Mouse (Mus musculus) retina, embryonic 14.5 days (tissue): Measurements from ENCODE around the gene Stip1.
"Not testable (repeated sequence)": the region's sequence is repeated elsewhere in the genome, so short reads cannot be mapped to it uniquely, and the experiment has no call there.

Experiments used
- DNase-seq: peaks from one replicate; pipeline ENCODE4 v3.0.0-alpha.2; 2015; ENCODE audit warnings: low spot score

Stip1 gene

DNA sequence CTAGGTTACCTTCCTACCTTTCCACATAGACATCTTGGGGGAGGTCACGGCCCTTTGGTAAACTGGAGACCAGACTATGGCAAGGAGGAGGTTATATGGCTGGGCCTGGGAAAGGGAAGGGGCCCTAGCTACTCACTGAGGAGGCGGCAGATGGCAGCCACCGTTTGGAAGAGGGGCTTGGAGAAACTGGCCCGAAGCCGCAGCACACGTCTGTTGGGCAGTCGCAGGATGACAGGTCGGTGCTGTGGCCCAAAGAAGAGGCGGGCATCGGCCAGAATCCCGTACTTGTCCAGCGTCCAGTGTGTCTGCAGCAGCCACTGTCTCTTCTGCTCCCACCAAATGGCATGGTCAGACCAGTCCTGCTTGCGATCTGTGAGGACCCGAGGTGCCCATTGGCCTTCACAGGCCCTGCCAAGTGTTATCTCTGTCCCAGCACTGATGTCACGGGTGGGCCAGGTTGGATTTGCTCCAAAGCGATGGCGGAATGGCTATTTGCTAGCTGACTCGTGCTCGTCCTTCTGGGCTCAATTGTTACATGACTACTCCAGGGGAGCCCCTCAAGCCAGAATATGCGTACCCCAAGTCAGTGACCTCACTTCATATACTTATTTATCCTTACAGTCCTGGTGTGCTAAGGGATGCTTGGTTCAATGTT, 25.2 kb downstream of the Stip1 start:
- DNase-seq: no peak

DNA sequence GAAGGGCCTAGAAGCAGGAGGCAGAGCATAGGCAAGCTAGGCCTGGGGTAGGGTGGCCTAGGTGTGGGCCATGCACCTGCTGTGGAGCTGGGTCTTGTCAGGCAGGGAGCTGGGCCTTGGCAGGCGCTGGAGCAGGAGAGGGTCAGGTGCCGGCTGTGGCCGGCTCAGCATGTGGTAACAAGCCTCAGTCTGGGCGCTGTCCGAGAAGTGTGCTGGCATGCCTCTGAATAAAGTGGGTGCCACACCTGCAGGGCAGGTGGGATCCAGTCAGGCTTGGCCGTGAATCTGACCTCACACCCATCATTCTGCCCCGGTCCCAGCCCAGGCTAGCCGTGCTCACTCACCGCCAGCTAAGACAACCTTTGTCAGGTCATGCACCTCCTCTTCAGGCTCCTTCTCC, 25.8 kb downstream of the Stip1 start:
- no peak for DNase-seq

DNA sequence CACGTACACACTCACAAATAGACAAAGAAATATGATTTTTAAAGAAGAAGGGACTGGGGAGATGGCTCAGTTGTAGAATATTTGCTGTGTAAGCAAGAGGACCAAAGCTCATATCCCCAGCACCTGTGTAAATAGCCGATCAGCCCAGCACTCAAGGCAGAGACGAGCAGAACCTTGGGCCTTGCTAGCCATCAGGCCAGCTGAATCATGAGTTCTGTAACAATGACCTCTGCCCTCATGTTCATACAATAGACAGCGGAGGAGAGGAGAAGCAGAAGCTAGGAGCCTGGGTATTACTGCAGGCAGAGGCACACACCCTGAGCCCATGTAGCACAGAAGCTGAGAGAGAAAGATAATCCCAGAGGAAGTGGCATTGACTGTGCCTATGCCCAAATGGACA, 27.3 kb downstream of the Stip1 start:
- DNase-seq: no peak

DNA sequence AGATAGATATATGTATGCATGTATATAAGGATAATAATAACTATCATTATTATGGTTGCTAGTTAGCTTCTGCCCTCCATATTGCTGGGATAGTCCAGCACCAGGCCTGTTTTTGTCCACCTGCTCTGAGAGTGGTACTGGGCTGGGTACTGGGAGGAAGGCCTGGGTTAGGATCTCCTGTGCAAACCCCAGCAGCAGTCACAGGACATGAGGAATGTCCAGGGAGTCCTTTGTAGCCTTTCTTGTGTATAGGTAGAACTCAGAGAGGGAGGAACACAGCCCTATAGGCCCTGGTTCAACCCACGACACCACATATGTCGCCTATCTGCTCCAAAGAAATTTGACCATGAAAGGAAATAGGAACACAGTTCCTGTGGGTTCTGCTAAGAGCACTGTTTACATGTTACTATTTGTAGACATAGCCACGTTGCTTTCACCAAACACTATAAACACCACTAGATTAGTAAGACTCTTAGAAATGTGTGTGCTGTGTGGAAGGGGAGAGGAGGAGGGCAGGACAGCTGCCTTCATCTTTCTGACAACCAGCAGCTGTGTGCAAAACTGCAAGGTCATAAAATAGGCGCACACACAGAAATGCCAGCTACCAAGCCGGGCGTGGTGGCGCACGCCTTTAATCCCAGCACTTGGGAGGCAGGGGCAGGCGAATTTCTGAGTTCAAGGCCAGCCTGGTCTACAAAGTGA, 32.7 kb downstream of the Stip1 start:
- no peak for DNase-seq

DNA sequence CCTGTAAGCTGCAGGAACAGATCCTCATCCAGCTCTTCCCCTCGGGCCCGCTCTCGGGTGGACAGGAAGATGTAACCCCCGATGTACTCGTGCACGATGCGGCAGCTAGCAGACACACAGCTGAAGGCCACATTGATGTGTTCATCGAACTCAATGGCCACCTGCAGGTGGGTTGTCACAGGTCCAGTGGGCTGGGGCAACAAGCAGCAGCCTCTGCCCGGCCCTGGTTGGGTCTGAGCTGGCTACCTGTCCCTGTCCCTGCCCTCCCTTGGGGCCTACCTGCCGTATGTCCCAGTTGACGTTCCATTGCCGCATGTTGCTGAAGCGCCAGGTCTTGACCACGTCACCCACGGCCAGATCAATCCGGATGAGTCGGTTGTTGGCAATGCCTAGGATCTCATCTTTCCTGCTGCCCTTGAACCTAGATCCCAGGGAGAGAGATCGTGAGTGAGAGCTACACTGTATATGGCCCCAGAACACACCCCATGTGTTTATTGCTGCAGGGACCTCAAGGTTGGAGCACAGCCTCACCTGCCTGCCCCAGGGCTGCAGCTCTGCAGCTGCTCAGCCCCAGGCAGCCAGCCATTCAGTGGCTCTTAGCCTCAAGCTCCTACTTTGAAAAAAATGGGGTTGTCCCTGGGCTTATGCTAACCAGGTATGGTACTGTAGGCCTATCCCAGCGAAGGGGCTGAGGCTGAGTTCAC, 40.3 kb downstream of the Stip1 start:
- DNase-seq: no peak

DNA sequence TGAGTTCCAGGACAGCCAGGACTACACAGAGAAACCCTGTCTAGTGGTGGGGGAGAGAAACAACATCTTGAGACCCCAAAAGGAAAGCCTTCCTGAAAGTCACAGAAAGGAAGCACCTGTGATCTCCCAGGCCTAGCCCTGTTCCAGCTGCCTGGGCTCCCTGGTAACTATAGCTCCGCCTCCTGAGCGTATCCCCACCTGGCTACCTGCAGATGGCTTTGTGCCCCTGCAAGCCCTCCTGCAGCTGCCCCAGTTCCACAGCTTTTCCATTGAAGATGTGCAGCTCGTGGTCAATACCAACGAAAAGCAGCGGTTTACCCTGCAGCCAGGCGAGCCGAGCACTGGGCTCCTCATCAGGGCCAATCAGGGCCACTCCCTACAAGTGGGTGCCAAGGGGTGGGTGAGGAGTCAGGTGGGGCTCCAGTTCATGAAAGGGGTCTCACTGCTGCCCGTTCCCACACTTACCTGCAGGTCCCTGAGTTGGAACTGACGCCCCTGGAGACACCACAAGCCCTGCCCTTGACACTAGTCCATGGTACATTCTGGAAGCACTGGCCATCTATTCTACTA, 42.0 kb downstream of the Stip1 start:
- no peak for DNase-seq

DNA sequence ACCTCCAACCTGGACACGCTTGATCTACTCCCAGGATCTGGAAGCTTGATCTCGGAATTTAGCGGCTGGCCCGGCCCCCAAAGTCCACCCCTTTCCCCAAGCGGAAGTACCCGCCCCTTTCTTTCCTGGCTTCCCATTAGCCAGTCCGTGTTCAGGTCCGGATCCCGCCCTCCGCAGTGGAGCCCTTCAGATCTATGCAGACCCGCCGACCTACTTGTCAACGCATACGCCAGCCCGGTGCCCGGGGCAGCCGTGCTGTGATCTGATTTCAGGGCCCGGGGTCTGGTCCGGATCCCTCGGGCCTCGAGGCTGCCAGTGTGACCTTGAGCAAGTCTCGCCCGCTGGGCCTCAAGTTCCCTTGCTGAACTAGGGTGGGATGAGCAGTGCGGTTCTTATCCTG, 43.8 kb downstream of the Stip1 start, which contains the start of the genes Nudt22 and Trpt1:
Gene Nudt22 (minus strand): TSS at position 112 of the 400 bp plus-strand sequence.
Gene Trpt1 (plus strand): TSS at position 126 of the 400 bp plus-strand sequence.
- DNase-seq: peak; percentile 88

DNA sequence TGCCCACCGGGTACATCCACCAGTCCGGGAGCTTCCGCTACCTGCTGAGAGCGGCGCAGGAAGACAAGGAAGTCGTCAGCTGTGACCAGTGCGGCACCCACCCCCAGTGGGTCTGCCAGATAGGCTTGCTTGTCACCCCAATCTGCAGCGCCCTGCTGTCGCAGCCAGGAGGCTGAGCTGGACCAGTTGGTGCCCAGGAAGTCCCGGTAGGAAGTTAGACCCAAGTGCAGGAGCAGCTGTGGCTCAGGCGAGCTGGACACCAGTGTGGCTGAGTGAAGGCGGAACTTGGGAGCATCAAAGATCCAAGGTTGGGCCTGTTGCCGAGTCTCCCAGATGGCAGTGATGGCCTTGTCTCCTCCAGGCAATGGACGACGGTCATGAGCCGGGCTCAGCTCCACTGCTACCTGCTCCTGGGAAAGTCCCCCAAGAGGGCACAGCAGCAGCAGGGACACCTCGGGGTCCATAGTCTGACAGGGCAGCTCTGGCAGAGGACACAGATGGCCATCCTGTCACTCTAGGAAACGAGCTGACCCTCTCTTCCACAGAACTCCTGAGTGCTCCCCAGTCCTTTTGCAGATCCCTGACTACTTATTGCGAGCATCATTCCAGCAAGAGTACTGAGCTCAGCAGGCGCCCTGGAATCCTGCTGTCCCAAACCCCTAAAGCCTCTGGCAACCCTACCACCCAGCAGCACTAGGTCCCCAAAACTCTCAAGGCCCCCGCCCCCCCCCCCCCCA, 44.3 kb downstream of the Stip1 start:
- no peak for DNase-seq

DNA sequence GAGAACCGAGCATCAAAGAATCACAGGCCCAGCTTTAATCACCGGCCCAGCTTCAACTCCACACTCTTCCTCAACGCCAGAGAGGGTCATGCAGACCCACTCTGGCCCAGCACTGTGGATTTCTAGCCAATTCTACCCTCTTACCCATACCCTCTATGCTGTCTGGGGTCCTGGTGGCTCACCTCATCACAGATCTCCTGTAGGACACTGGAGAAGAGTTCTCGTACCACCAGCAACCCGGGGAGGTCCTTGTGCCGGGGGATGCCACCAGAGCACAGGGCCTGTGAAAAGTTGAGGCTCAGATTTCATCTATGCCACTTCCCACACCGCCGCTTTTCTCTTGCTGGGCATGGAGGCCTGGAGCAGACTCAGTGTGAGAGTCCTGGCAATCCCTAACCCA, 45.3 kb downstream of the Stip1 start:
- DNase-seq: no peak

DNA sequence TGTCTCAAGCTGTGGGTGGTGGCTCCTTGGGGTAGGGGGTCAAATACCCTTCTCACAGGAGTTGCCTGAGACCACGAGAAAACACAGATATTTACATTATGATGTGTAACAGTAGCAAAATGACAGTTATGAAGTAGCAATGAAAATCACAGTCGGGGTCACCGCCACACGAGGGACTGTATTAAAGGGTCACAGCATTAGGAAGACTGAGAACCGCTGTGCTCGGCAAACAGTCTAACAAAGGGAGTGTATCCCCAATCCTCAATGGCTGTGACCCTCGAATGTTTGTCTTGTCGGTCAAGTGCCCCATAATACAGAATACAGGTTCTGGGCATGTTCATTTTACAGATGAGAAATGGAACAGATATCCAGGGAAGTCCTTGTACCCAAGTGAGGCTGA, 45.8 kb downstream of the Stip1 start:
- no peak for DNase-seq

DNA sequence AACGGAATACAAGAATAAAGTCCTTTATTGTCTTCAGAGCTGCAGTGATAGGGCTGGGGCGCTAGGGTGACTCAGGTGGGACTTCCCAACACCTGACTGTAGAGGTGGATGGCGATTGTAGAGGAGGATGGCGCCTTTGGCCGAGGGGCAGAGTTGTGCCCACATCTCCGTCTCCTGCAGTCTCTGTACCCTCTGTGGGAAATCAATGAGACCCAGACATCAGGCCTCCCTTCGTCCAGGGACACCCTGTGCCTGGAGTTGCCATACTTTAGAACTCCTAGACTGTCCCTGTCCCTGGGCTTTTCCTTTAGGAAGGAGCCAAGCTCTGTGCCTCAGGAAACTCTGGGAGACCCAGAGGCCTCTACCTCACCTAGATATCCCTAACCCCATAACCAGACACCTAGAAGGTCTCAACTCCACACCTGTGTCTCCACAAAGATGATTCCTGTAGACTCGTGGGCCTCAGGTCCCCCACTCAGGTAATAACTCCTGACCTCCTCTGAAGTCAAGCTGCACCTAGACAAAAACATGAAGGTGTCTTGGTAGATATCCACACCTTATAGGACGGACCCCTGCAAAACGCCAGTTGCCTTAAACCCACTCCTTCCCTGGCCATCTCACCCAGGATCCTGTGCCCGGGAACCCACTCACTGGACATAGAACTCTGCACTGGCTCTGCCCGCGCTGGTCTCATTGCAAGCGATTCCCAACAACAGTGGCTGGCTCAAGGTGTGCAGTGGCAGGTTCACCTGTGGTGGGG, 46.6 kb downstream of the Stip1 start:
- no peak for DNase-seq

DNA sequence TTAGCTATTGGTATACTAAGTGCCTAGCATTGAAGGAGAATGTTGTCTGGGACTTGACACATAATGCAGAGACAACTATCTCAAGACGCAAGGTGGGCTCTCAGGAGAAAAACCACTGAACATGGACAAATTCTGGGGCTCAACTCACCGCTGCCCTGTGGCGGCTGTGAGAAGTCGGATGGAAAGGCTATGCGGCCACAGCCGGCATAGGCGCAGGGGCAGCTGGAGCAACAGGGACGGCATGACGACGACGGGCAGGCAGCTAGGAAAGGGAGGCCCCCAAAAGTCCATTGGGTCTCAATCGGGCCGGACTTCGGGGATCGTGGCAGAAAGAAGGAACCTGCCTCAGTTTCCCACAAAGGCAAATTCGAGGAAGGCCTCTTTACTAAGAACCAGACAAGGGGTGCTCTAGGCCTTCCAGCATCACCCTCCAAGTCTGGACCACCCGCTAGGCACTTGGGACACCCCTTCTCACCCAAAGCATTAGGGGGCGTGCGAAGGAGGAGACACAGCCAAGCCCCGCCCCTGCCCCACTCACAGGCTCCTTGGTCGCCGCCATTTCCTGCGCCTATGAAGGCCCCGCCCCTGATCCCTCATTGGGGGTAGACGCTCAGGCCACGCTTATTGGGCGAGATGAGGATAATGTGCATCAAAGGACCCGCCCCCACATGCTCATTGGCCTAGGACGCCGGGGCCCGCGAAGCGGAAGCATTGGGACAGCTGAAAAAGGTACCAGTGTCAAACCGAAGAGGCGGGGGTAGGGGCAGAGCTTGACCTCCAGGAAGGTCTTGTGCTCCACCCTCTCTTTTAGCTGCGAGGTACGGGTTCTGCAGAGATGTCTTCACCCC, 47.5 kb downstream of the Stip1 start, which contains the start of gene Dnajc4:
Gene Dnajc4 (minus strand): TSS at position 562 of the 848 bp plus-strand sequence.
- peak; percentile 98 for DNase-seq

DNA sequence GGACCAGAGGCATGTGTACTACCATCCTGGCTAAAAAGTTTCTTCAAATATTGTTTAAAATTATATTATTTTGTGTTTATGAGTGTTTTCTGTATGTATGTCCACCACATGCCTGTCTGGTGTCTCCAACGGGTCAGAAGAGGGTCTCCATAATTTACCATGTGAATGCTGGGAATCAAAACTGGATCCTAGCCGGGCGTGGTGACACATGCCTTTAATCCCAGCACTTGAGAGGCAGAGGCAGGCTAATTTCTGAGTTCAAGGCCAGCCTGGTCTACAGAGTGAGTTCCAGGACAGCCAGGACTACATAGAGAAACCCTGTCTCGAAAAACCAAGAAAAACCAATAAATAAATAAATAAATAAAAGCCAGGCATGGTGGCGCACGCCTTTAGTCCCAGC, 48.6 kb downstream of the Stip1 start:
- not testable (repeated sequence) for DNase-seq

DNA sequence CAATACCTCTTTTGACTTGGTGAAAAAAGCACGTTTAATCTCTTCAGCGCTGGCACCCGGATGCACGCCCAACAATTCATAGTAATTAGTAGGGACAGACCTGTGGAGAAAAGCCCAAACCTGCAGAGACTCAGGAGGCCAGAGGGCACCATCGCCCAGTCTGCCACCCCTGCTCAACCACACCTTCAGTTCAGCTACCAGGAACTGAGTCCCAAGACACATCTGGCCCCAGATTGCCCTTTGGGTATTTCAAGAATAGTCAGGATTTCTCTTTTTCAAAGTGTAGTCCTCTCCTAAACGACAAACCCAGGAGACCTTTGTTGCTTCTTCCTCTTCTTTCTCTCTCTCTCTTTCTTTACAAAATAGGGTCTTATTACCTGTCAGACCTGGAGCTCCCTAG, 49.1 kb downstream of the Stip1 start:
- DNase-seq: no peak

DNA sequence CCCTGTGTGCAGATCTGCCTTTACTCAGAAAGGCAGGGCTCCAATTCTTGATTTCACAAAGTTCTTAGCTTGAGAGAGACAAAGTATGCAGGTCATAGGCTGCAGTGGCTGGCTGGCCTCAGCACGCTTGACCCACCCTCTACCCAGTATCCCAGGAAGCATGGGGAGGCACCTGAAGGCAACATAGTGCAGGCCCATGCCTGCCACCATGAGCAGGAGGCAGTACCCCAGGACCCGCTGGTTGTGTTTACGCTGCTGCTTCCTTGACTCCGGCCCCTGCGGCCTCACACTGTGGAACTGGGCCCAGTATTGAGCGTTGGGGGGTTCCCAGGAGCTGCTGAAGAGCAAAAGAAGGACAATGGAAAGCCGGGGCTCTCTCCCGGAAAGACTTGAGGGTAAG, 50.5 kb downstream of the Stip1 start:
- DNase-seq: no peak

DNA sequence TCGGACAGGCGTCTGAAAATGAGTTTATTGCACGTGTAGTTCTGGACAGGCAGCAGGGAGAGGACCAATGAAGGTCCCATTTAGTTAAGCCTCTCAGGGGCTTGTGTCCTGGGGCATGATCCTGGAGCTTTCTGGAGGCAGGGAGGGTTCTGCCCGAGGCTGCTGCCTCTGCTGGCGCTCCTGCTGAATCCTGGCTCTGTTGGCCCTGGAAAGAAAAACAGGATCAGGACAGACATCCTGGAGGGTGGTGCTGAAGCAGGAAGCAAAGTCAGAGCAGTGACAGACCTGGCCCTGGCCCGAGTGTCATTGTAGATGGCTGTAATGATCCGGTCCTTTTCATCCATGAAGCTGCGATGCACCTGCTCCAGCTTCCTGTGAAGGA, 51.9 kb downstream of the Stip1 start:
- no peak for DNase-seq

DNA sequence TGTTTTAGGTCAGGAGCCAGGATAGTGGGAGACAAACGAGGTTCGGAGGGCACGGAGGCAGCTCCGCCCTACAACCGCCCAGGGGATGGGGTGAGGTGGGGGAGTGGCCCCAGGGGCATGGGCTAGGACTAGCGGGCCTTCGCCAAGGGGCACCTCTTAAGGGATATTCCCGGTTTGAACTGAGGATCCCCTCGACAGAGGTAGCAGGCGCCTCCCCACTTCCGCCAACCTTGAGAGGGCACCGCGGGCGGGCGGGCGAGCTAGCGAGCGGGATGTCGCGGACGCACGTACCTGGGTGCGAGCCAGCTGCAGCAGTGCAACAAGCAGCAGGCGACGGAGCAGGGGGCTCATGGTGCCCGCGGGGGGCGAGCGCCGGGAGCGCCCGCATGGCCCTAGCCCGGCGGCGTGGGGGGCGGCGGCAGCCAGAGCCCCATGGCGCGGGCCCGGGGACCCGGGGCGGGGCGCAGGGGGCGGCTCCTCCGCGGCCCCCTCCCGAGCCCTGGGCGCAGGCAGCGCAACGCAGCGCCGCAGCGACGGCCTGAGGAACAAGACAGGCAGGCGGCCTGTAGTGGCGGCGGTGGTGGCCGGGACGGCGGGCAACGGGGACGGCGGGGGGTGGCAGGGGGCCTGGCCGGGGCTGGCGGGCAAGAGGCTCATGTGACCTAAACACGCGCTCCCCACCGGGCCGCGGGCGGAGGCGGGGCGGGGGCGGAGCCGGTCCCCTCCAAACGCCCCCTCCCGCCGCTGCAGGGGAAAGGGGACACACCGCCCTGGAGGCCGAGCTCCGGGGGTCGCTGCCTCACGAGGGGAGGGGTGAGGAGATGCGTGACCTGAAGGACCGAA, 52.5 kb downstream of the Stip1 start, which contains the start of gene Vegfb:
Gene Vegfb (minus strand): TSS at position 591 of the 843 bp plus-strand sequence.
- DNase-seq: peak; percentile 64

DNA sequence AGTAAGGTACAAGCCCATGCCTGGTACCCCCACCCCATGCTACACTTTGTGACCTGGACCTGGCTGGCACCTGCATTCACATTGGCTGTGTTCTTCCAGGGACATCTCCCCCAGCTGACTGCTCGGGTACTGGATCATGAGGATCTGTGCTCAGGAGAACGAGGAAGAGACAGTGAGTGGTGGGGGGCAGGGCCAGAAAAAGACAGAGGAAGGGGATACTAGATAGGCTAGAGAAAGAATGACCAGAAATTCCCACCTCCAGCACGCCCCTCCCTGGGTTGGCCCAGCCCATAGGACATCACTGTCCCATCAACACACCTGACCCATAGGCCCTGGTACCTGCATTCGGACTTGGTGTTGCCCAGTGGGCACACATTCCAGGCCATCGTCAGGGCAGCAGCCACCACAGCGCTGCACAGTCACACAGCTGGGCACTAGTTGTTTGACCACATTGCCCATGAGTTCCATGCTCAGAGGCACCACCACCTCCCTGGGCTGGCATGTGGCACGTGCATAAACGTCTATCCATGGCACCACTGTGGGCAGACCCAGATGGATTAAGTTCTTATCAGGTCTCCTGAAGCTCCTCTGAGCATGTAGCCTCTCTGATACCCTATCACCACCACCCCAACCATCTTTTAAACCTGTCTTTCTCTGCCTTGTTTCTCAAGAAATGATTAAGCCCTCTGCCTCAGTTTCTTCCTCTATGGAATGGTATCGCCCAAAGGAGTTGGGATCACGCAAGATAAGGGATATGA, 53.6 kb downstream of the Stip1 start:
- no peak for DNase-seq

DNA sequence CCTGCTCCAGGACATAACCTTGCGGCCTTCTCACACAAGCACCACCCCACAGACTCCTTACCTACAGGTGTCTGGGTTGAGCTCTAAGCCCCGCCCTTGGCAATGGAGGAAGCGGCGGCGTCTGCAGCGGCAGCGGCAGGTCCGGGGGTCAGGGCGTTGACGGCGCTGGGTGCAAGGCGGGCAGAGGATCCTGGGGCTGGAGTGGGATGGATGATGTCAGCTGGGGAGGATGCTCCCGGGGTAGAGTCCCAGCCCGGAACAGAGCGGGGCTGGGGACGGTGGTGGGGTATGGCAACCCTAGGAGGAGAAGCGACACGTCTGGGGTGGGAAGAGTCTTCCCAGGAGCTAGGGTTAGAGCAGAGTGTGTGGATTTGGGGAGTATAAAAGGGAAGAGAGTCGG, 54.5 kb downstream of the Stip1 start:
- no peak for DNase-seq
